Mouse (Mus musculus) cerebellum, postnatal 36 days (tissue): ENCODE measurements around the gene Cdc40.
"Not testable (repeated sequence)": the region's sequence is repeated elsewhere in the genome, so short reads cannot be mapped to it uniquely, and the experiment has no call there.

Experiments used
- DNase-seq, 2 experiments: peaks; one replicate each; pipeline ENCODE4 v3.0.0; 2021 to 2022; ENCODE audit warnings: mixed read lengths in 2 of 2

Cdc40 gene

GRCm38 (mm10) chr10:40857599-40857998 lies 25.5 kb downstream of the Cdc40 start:
- DNase-seq, result peak; percentile 82 to 83

- no peak for DNase-seq
Observed at GRCm38 (mm10) chr10:40856703-40857102, 26.4 kb downstream of the Cdc40 start.

GRCm38 (mm10) chr10:40855616-40856015 lies 27.5 kb downstream of the Cdc40 start:
- DNase-seq, result no peak

- no peak for DNase-seq
Observed at GRCm38 (mm10) chr10:40851138-40851537, 32.0 kb downstream of the Cdc40 start.

- DNase-seq, result no peak
Observed at GRCm38 (mm10) chr10:40850644-40851043, 32.5 kb downstream of the Cdc40 start.

- DNase-seq, result peak; percentile 85 to 89
Observed at GRCm38 (mm10) chr10:40847176-40847874, 35.8 kb downstream of the Cdc40 start.

GRCm38 (mm10) chr10:40845626-40846025 lies 37.5 kb downstream of the Cdc40 start:
- DNase-seq, result peak; percentile 56 to 60

- DNase-seq, result no peak
Observed at GRCm38 (mm10) chr10:40844546-40844945, 38.6 kb downstream of the Cdc40 start.

- no peak for DNase-seq
Observed at GRCm38 (mm10) chr10:40843841-40844240, 39.3 kb downstream of the Cdc40 start.

- DNase-seq, result no peak
Observed at GRCm38 (mm10) chr10:40840086-40840485, 43.0 kb downstream of the Cdc40 start.

GRCm38 (mm10) chr10:40831267-40831666 lies 51.8 kb downstream of the Cdc40 start:
- no peak for DNase-seq

GRCm38 (mm10) chr10:40830312-40830711 lies 52.8 kb downstream of the Cdc40 start:
- no peak for DNase-seq

GRCm38 (mm10) chr10:40827706-40828105 lies 55.4 kb downstream of the Cdc40 start:
- no peak for DNase-seq

- DNase-seq, result no peak
Observed at GRCm38 (mm10) chr10:40825952-40826351, 57.2 kb downstream of the Cdc40 start.

- DNase-seq, result no peak
Observed at GRCm38 (mm10) chr10:40816471-40816870, 66.6 kb downstream of the Cdc40 start.

GRCm38 (mm10) chr10:40813627-40814026 lies 69.5 kb downstream of the Cdc40 start:
- no peak for DNase-seq

GRCm38 (mm10) chr10:40809411-40809910 lies 73.7 kb downstream of the Cdc40 start:
- DNase-seq, result not testable (repeated sequence)

- no peak for DNase-seq
Observed at GRCm38 (mm10) chr10:40806221-40806620, 76.9 kb downstream of the Cdc40 start.

GRCm38 (mm10) chr10:40805221-40805620 lies 77.9 kb downstream of the Cdc40 start:
- DNase-seq, result no peak

GRCm38 (mm10) chr10:40792115-40792514 lies 91.0 kb downstream of the Cdc40 start:
- no peak for DNase-seq

GRCm38 (mm10) chr10:40790406-40790805 lies 92.7 kb downstream of the Cdc40 start:
- no peak for DNase-seq
